Mouse (Mus musculus) cortical plate, adult 2 months (tissue): ENCODE measurements around the gene Prdm2. TPM values are rescaled to one million over a fixed set of nuclear protein-coding genes. Genes with fewer than 3 reads are reported as not detected.
A peak's percentile ranks its signal among the peaks of the same experiment; 100 is the strongest.

Experiments used
- H3K27ac ChIP-seq: fragments of 200-500 bp; 2 replicates; pipeline ENCODE4 v1.5.1; 2012; ENCODE audit warnings: low read length, control low read depth, inconsistent platforms; ENCODE audit not compliant: insufficient read depth
- H3K4me1 ChIP-seq: fragments of 200-500 bp; 2 replicates; pipeline ENCODE4 v1.6.1; 2011; ENCODE audit warnings: low read length; ENCODE audit not compliant: control insufficient read depth, insufficient read depth
- H3K4me3 ChIP-seq: fragments of 200-500 bp; 2 replicates; pipeline ENCODE4 v1.5.1; 2011; ENCODE audit warnings: mild to moderate bottlenecking, low read length, control low read depth; ENCODE audit not compliant: insufficient read depth
- CTCF ChIP-seq: fragments of 200-500 bp; IDR thresholded peaks from 2 replicates; pipeline ENCODE4 v1.5.1; 2011; ENCODE audit warnings: mild to moderate bottlenecking, control low read depth, low read length; ENCODE audit not compliant: insufficient read depth; ENCODE audit errors: extremely low read depth
- POLR2A ChIP-seq: fragments of 200-500 bp; IDR thresholded peaks from 2 replicates; pipeline ENCODE4 v1.6.1; 2011; ENCODE audit warnings: mild to moderate bottlenecking, low read length, control low read depth; ENCODE audit not compliant: insufficient read depth; ENCODE audit errors: extremely low read depth
- polyA plus RNA-seq: library from polyadenylated mRNA; depleted of rRNA; stranded (reverse); fragments of >200 nt; gene quantifications from 2 replicates; pipeline ENCODE4 v1.2.3, GENCODE M21; 2012

Prdm2 gene
- polyA plus RNA-seq, 1 experiment = 18.4 TPM

- H3K27ac ChIP-seq = no peak overlapping the region
- H3K4me3 ChIP-seq = peak overlapping the region; percentile 88; the same call in 1 of the 2 replicates
- TF ChIP-seq CTCF (no peak), POLR2A (no peak)
- H3K4me1 ChIP-seq = peaks cover 12% of the 10 kb centered on the region
These were observed 52.0 kb downstream of the Prdm2 start for GRCm38 (mm10) chr4:143160826-143161225.

GRCm38 (mm10) chr4:143159336-143159735 lies 53.5 kb downstream of the Prdm2 start:
- no peak overlapping the region for H3K4me3 ChIP-seq
- no peak overlapping the region for H3K27ac ChIP-seq
- TF ChIP-seq CTCF = no peak
- TF ChIP-seq POLR2A = no peak
- peaks cover 13% of the 10 kb centered on the region for H3K4me1 ChIP-seq

DNA sequence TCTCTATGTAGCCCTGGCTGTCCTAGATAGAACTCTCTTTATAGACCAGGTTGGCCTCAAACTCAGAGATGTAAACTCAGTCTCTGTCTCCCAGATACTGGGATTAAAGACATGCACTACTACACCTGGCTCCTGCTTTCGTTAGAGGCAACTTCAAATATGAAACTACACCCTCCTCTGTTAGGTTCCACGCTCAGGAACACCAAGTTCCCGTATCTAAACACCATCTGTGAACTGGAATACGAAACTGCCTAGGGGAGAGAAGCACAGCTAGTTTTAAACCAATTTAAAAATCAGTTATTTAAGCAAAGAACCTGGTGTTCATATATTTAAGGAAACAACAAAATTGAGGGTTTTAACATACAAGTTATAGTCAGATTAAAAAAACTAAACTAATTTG lies 56.9 kb downstream of the Prdm2 start:
- Histone ChIP-seq H3K4me3 (no peak overlapping the region), H3K4me1 (peaks cover 13% of the 10 kb centered on the region), H3K27ac (no peak overlapping the region)
- TF ChIP-seq CTCF (no peak), POLR2A (no peak)

- Histone ChIP-seq H3K4me1 (peaks cover 13% of the 10 kb centered on the region), H3K27ac (no peak overlapping the region), H3K4me3 (no peak overlapping the region)
- no peak for TF ChIP-seq POLR2A
These were observed 57.8 kb downstream of the Prdm2 start for GRCm38 (mm10) chr4:143155036-143155435.

DNA sequence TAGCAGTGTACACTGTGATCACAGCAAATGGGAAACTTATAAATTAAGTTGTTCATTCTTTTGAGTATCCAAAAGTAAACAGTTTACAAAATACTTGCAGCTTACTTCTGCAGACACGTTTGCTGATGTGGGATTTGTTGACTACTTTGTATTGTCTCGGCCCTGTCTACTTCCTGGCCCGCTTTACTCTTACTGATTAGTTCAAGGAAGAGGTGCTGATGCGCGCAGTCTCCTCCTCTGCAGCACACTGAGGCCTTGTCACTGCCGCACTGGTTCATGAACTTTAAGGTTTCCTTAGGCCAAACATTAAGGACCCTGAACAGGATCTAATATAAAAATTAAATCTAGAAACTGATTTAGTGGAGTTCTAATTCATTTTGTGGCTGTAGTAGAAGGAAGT lies 58.2 kb downstream of the Prdm2 start:
- no peak overlapping the region for H3K4me3 ChIP-seq
- TF ChIP-seq CTCF (no peak), POLR2A (no peak)
- no peak overlapping the region for H3K27ac ChIP-seq
- peaks cover 11% of the 10 kb centered on the region for H3K4me1 ChIP-seq

DNA sequence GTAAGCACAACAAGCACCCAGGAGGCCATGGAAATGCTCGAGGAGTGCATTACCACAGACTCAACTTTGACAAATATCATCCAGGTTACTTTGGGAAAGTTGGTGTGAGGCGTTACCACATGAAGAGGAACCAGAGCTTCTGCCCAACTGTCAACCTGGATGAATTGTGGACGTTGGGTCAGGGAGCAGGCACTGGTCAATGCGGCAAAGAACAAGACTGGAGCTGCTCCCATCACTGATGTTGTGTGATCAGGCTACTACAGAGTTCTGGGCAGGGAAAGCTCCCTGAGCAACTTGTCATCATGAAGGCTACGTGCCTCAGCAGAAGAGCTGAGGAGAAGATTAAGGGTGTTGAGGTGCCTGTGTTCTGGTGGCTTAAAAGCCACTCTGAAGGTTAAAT lies 60.2 kb downstream of the Prdm2 start:
- H3K4me3 ChIP-seq = no peak overlapping the region
- no peak for TF ChIP-seq POLR2A
- no peak for TF ChIP-seq CTCF
- H3K27ac ChIP-seq = no peak overlapping the region
- peaks cover 5% of the 10 kb centered on the region for H3K4me1 ChIP-seq

- TF ChIP-seq POLR2A (no peak), CTCF (peak; percentile 47)
- no peak overlapping the region for H3K27ac ChIP-seq
- H3K4me1 ChIP-seq = peaks cover 7% of the 10 kb centered on the region; the same call in 1 of the 2 replicates
- H3K4me3 ChIP-seq = no peak overlapping the region
These were observed 61.5 kb downstream of the Prdm2 start for GRCm38 (mm10) chr4:143151267-143151666.

DNA sequence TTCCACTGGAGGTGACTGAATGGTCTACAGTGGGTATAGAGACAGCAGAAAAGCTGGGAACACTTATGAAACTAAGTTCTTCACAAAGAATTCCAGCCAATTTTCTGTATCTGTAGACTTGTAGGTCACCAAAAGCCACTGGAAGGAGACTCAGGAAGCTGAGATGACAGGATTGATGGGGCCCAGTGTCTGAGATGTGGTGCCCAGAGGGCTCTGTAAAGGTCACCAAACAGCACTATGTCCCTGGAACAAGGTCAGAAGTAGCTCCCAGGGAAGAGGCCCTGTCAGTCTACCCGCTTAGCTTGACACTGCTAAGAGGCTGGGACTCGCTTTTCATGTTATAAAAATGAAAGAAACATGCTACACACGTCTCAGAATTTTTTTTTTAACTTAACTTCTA lies 65.1 kb downstream of the Prdm2 start:
- TF ChIP-seq CTCF (no peak), POLR2A (no peak)
- no peak overlapping the region for H3K27ac ChIP-seq
- no peak overlapping the region for H3K4me3 ChIP-seq
- peaks cover 16% of the 10 kb centered on the region for H3K4me1 ChIP-seq

GRCm38 (mm10) chr4:143143615-143144014 lies 69.2 kb downstream of the Prdm2 start:
- Histone ChIP-seq H3K27ac (no peak overlapping the region), H3K4me1 (peaks cover 16% of the 10 kb centered on the region), H3K4me3 (no peak overlapping the region)
- TF ChIP-seq POLR2A = no peak
- TF ChIP-seq CTCF = no peak

- H3K27ac ChIP-seq = no peak overlapping the region
- TF ChIP-seq CTCF = no peak
- no peak overlapping the region for H3K4me3 ChIP-seq
- H3K4me1 ChIP-seq = peaks cover 14% of the 10 kb centered on the region
These were observed 71.0 kb downstream of the Prdm2 start for GRCm38 (mm10) chr4:143141645-143142259.
